Mouse (Mus musculus) megakaryocyte, embryonic 14.5 days (primary cell): ENCODE results near the gene Pigb.

Source experiments
- FLI1 ChIP-seq: IDR thresholded peaks from 2 replicates; pipeline ENCODE4 v1.6.1; 2012; ENCODE audit warnings: low read length, inconsistent platforms, mixed read lengths
- GATA1 ChIP-seq: IDR thresholded peaks from 3 replicates; pipeline ENCODE4 v1.6.1; 2012; ENCODE audit warnings: mixed read lengths, low read length, inconsistent platforms, borderline replicate concordance

GRCm38 (mm10) chr9:72961346-72961745 lies 78.8 kb downstream of the Pigb start:
- TF ChIP-seq GATA1 (no peak), FLI1 (no peak)
